27 mouse cellular contexts compared by ENCODE assay signal in genomic region chr8:128511021-128511420, GRCm38 (mm10).
A peak's percentile ranks its signal among the peaks of the same experiment; 100 is the strongest.
DNase-seq lines count a peak whose midpoint lies in the region; ATAC-seq and TF ChIP-seq lines count a peak whose summit lies in the region.
"Had no signal": no experiment of that assay in that cellular context is flagged by ENCODE, and none has a peak within 500 bp of the region (broad histone marks: within the 10 kb centered on the region; RNA-seq: fewer than 3 reads in every experiment).

No protein-coding gene starts in this region.

- no peak for TF ChIP-seq EP300 in lung, postnatal 0 days (IDR thresholded peaks at IDR 0.05)

- peak; percentile 47 for TF ChIP-seq CTCF in forebrain, postnatal 0 days (IDR thresholded peaks at IDR 0.05; ENCODE audit: low read depth)
- TF ChIP-seq CTCF in intestine, postnatal 0 days (IDR thresholded peaks at IDR 0.05; ENCODE audit: low read depth) = peak; percentile 38
- TF ChIP-seq CTCF in lung, postnatal 0 days (IDR thresholded peaks at IDR 0.05) = peak; percentile 39
- no peak for TF ChIP-seq CTCF in lung, adult 2 months (IDR thresholded peaks at IDR 0.05; ENCODE audit: insufficient read depth, low read length)

- no peak for TF ChIP-seq POLR2A in lung, adult 2 months (IDR thresholded peaks at IDR 0.05; ENCODE audit: borderline replicate concordance, extremely low read depth, low read depth, low read length)

- H3K9me3 ChIP-seq in forebrain, postnatal 0 days (ENCODE audit: low read length) = no peaks in the 10 kb centered on the region
- H3K9me3 ChIP-seq in forebrain, embryonic 16.5 days (ENCODE audit: control insufficient read depth, low read length) = no peaks in the 10 kb centered on the region
- H3K9me3 ChIP-seq in intestine, postnatal 0 days (ENCODE audit: control insufficient read depth) = no peaks in the 10 kb centered on the region
- no peaks in the 10 kb centered on the region for H3K9me3 ChIP-seq in intestine, embryonic 15.5 days
- H3K9me3 ChIP-seq in lung, postnatal 0 days (ENCODE audit: low read length) = no peaks in the 10 kb centered on the region
- H3K9me3 ChIP-seq: embryonic facial prominence, embryonic 15.5 days; forebrain, embryonic 12.5 days; heart, embryonic 15.5 days; limb, embryonic 12.5 days; liver, embryonic 15.5 days; midbrain, embryonic 13.5 days; neural tube, embryonic 15.5 days; stomach, embryonic 15.5 days had no signal

- no peaks in the 10 kb centered on the region for H3K27me3 ChIP-seq in forebrain, postnatal 0 days (ENCODE audit: insufficient read depth, low read length)
- no peaks in the 10 kb centered on the region for H3K27me3 ChIP-seq in forebrain, embryonic 16.5 days (replicated peaks; ENCODE audit: control insufficient read depth, insufficient read depth, low read length)
- no peaks in the 10 kb centered on the region for H3K27me3 ChIP-seq in intestine, postnatal 0 days (replicated peaks; ENCODE audit: control insufficient read depth, insufficient read depth, low read length)
- H3K27me3 ChIP-seq in intestine, embryonic 15.5 days (replicated peaks) = no peaks in the 10 kb centered on the region
- H3K27me3 ChIP-seq in lung, postnatal 0 days (replicated peaks; ENCODE audit: insufficient read depth, low read length) = no peaks in the 10 kb centered on the region
- H3K27me3 ChIP-seq: embryonic facial prominence, embryonic 15.5 days; forebrain, embryonic 12.5 days; heart, embryonic 15.5 days; limb, embryonic 12.5 days; liver, embryonic 15.5 days; midbrain, embryonic 13.5 days; neural tube, embryonic 15.5 days; stomach, embryonic 15.5 days had no signal

- H3K36me3 ChIP-seq in forebrain, postnatal 0 days (ENCODE audit: insufficient read depth) = no peaks in the 10 kb centered on the region
- no peaks in the 10 kb centered on the region for H3K36me3 ChIP-seq in forebrain, embryonic 16.5 days (ENCODE audit: control insufficient read depth, insufficient read depth)
- H3K36me3 ChIP-seq in intestine, postnatal 0 days (ENCODE audit: control insufficient read depth, insufficient read depth) = no peaks in the 10 kb centered on the region
- no peaks in the 10 kb centered on the region for H3K36me3 ChIP-seq in intestine, embryonic 15.5 days
- H3K36me3 ChIP-seq in lung, postnatal 0 days (ENCODE audit: insufficient read depth, low read length) = no peaks in the 10 kb centered on the region
- H3K36me3 ChIP-seq: embryonic facial prominence, embryonic 15.5 days; forebrain, embryonic 12.5 days; heart, embryonic 15.5 days; limb, embryonic 12.5 days; liver, embryonic 15.5 days; midbrain, embryonic 13.5 days; neural tube, embryonic 15.5 days; stomach, embryonic 15.5 days had no signal

- H3K9ac ChIP-seq in forebrain, postnatal 0 days = no peak overlapping the region
- no peak overlapping the region for H3K9ac ChIP-seq in forebrain, embryonic 16.5 days (replicated peaks; ENCODE audit: low read depth, low read length)
- H3K9ac ChIP-seq in intestine, postnatal 0 days (ENCODE audit: low read depth, low read length) = no peak overlapping the region
- H3K9ac ChIP-seq in intestine, embryonic 15.5 days = no peak overlapping the region
- no peak overlapping the region for H3K9ac ChIP-seq in lung, postnatal 0 days (replicated peaks; ENCODE audit: low read depth)
- H3K9ac ChIP-seq: embryonic facial prominence, embryonic 15.5 days; forebrain, embryonic 12.5 days; heart, embryonic 15.5 days; limb, embryonic 12.5 days; liver, embryonic 15.5 days; midbrain, embryonic 13.5 days; neural tube, embryonic 15.5 days; stomach, embryonic 15.5 days had no signal

- H3K4me1 ChIP-seq in forebrain, postnatal 0 days (ENCODE audit: insufficient read depth) = no peaks in the 10 kb centered on the region; the same call in 1 of the 2 replicates
- peaks cover 6% of the 10 kb centered on the region for H3K4me1 ChIP-seq in forebrain, embryonic 16.5 days (replicated peaks; ENCODE audit: control insufficient read depth, insufficient read depth, low read length)
- H3K4me1 ChIP-seq in intestine, postnatal 0 days (replicated peaks; ENCODE audit: control insufficient read depth, insufficient read depth, low read length) = no peaks in the 10 kb centered on the region
- no peaks in the 10 kb centered on the region for H3K4me1 ChIP-seq in intestine, embryonic 15.5 days (replicated peaks)
- no peaks in the 10 kb centered on the region for H3K4me1 ChIP-seq in lung, postnatal 0 days (ENCODE audit: insufficient read depth, low read depth, low read length)
- H3K4me1 ChIP-seq in lung, adult 2 months (ENCODE audit: control insufficient read depth, insufficient read depth, low read length) = no peaks in the 10 kb centered on the region
- H3K4me1 ChIP-seq: embryonic facial prominence, embryonic 15.5 days; forebrain, embryonic 12.5 days; limb, embryonic 12.5 days; liver, embryonic 15.5 days; midbrain, embryonic 13.5 days; stomach, embryonic 15.5 days had no signal

- ATAC-seq in forebrain, postnatal 0 days = no peak
- no peak for ATAC-seq in forebrain, embryonic 16.5 days
- no peak for ATAC-seq in intestine, postnatal 0 days
- ATAC-seq in intestine, embryonic 15.5 days = no peak
- ATAC-seq in lung, postnatal 0 days = no peak
- ATAC-seq: midbrain, embryonic 13.5 days had no signal

- H3K4me3 ChIP-seq in forebrain, postnatal 0 days (ENCODE audit: low read depth, low read length) = no peak overlapping the region
- H3K4me3 ChIP-seq in forebrain, embryonic 16.5 days (replicated peaks; ENCODE audit: low read length) = no peak overlapping the region
- H3K4me3 ChIP-seq in intestine, postnatal 0 days (ENCODE audit: low read depth, low read length) = no peak overlapping the region
- no peak overlapping the region for H3K4me3 ChIP-seq in intestine, embryonic 15.5 days (replicated peaks)
- no peak overlapping the region for H3K4me3 ChIP-seq in lung, postnatal 0 days (ENCODE audit: low read depth, low read length)
- H3K4me3 ChIP-seq in lung, adult 2 months (replicated peaks; ENCODE audit: extremely low read depth, low read depth, low read length) = no peak overlapping the region
- H3K4me3 ChIP-seq: embryonic facial prominence, embryonic 15.5 days; forebrain, embryonic 12.5 days; heart, embryonic 15.5 days; limb, embryonic 12.5 days; liver, embryonic 15.5 days; midbrain, embryonic 13.5 days; neural tube, embryonic 15.5 days; stomach, embryonic 15.5 days had no signal

- no peak overlapping the region for H3K27ac ChIP-seq in forebrain, postnatal 0 days (ENCODE audit: low read depth, low read length)
- H3K27ac ChIP-seq in forebrain, embryonic 16.5 days (ENCODE audit: low read length) = no peak overlapping the region
- no peak overlapping the region for H3K27ac ChIP-seq in intestine, postnatal 0 days (ENCODE audit: low read depth, low read length)
- H3K27ac ChIP-seq in intestine, embryonic 15.5 days = no peak overlapping the region
- no peak overlapping the region for H3K27ac ChIP-seq in lung, postnatal 0 days (ENCODE audit: low read length)
- H3K27ac ChIP-seq: embryonic facial prominence, embryonic 15.5 days; forebrain, embryonic 12.5 days; heart, embryonic 15.5 days; limb, embryonic 12.5 days; liver, embryonic 15.5 days; macrophage; midbrain, embryonic 13.5 days; neural tube, embryonic 15.5 days; stomach, embryonic 15.5 days had no signal

- no peak for DNase-seq in forebrain, postnatal 0 days
- DNase-seq in lung, postnatal 0 days (ENCODE audit: low spot score) = no peak
- DNase-seq in lung, adult 2 months = no peak
- peak; percentile 4 for DNase-seq in adipocyte (ENCODE audit: low spot score)
- no peak for DNase-seq in embryo, embryonic 9.5 days (ENCODE audit: extremely low spot score)
- DNase-seq: adrenal gland, postnatal 14 days; cerebellum, adult 18-20 months; cerebellum, postnatal 10 days; gastrocnemius, postnatal 25 days; kidney, adult 18-20 months; kidney, postnatal 4 days; layer of hippocampus, adult 9-11 months; retina, postnatal 1 day; right cerebral cortex, postnatal 14 days; thymus, postnatal 25 days had no signal

- no peak overlapping the region for H3K4me2 ChIP-seq in forebrain, postnatal 0 days (ENCODE audit: low read depth)
- H3K4me2 ChIP-seq in forebrain, embryonic 16.5 days (ENCODE audit: low read length) = no peak overlapping the region
- no peak overlapping the region for H3K4me2 ChIP-seq in intestine, postnatal 0 days (replicated peaks; ENCODE audit: low read depth)
- H3K4me2 ChIP-seq in intestine, embryonic 15.5 days (replicated peaks) = no peak overlapping the region
- H3K4me2 ChIP-seq in lung, postnatal 0 days (replicated peaks; ENCODE audit: low read depth, low read length) = no peak overlapping the region
- H3K4me2 ChIP-seq: embryonic facial prominence, embryonic 15.5 days; forebrain, embryonic 12.5 days; heart, embryonic 15.5 days; limb, embryonic 12.5 days; liver, embryonic 15.5 days; midbrain, embryonic 13.5 days; neural tube, embryonic 15.5 days; stomach, embryonic 15.5 days had no signal
